Mouse (Mus musculus) heart, postnatal 0 days (tissue): Measurements from ENCODE around the gene Vwa3b. TPM values are rescaled to one million over a fixed set of nuclear protein-coding genes. Genes with fewer than 3 reads are reported as not detected.

Experiments
- ATAC-seq: fragments of 200-750 bp; cut with Nextera tagmentation; 2 replicates; pipeline ENCODE4 v1.8.0; 2017; ENCODE audit warnings: low read depth, moderate number of reproducible peaks, moderate library complexity; ENCODE audit not compliant: insufficient read depth
- DNase-seq: peaks from one replicate; pipeline ENCODE4 v3.0.0-alpha.2; 2016; ENCODE audit warnings: low spot score
- H3K27ac ChIP-seq: fragments of 300-500 bp; sonication (generic); 2 replicates; pipeline ENCODE4 v1.5.1; 2014; ENCODE audit warnings: low read depth, mild to moderate bottlenecking
- H3K27me3 ChIP-seq: fragments of 300-500 bp; sonication (generic); 2 replicates; pipeline ENCODE4 v1.6.1; 2014; ENCODE audit warnings: low read length, mixed read lengths; ENCODE audit not compliant: control insufficient read depth, insufficient read depth
- H3K36me3 ChIP-seq: fragments of 300-500 bp; sonication (generic); replicated peaks from 2 replicates; pipeline ENCODE4 v1.6.1; 2014; ENCODE audit warnings: low read length, mixed read lengths; ENCODE audit not compliant: control insufficient read depth, insufficient read depth
- H3K4me1 ChIP-seq: fragments of 300-500 bp; sonication (generic); 2 replicates; pipeline ENCODE4 v1.6.1; 2014; ENCODE audit warnings: antibody characterized with exemption; ENCODE audit not compliant: control insufficient read depth, insufficient read depth
- H3K4me2 ChIP-seq: fragments of 300-500 bp; sonication (generic); 2 replicates; pipeline ENCODE4 v1.6.1; 2014; ENCODE audit warnings: low read depth, mild to moderate bottlenecking, low read length, moderate library complexity
- H3K4me3 ChIP-seq: fragments of 300-500 bp; sonication (generic); 2 replicates; pipeline ENCODE4 v1.5.1; 2014; ENCODE audit warnings: low read depth, low read length
- H3K9ac ChIP-seq: fragments of 300-500 bp; sonication (generic); replicated peaks from 2 replicates; pipeline ENCODE4 v1.6.1; 2014; ENCODE audit warnings: low read depth, low read length, mixed read lengths
- H3K9me3 ChIP-seq: fragments of 300-500 bp; sonication (generic); replicated peaks from 2 replicates; pipeline ENCODE4 v1.6.1; 2016; ENCODE audit warnings: low read length; ENCODE audit not compliant: control insufficient read depth
- CTCF ChIP-seq: IDR thresholded peaks from 2 replicates; pipeline ENCODE4 v1.5.1; 2016; ENCODE audit warnings: antibody characterized with exemption, control low read depth, low read depth
- EP300 ChIP-seq: IDR thresholded peaks from 2 replicates; pipeline ENCODE4 v1.6.1; 2016; ENCODE audit warnings: antibody characterized with exemption, low read depth
- WGBS: fragments of 180-500 bp; shearing (Covaris S2); extraction: QIAGEN DNeasy Blood & Tissue Kit; methylation state at CpG from one replicate; pipeline ENCODE4 v1.1.7; 2014; 5-methylcytosine and 5-hydroxymethylcytosine counted together
- polyA plus RNA-seq: library from polyadenylated mRNA; unstranded; fragments of >200 nt; fragmentation: Nextera tagmentation; extraction: Ambion mirVana; gene quantifications from 2 replicates; pipeline ENCODE4 v1.2.1, GENCODE M21; 2015
- total RNA-seq: library from RNA; depleted of rRNA; stranded (reverse); fragments of >200 nt; gene quantifications from 2 replicates; pipeline ENCODE4 v1.2.3, GENCODE M21; 2014; ENCODE audit warnings: low replicate concordance

Gene Vwa3b
- total and polyA plus RNA-seq, 2 experiments from 2014 or later: 0.26 TPM; not detected in 1

GRCm38 (mm10) chr1:37035879-37036278 lies 9.5 kb downstream of the Vwa3b start:
- Histone ChIP-seq H3K27ac (no peak overlapping the region), H3K9ac (no peak overlapping the region), H3K4me1 (no peaks in the 10 kb centered on the region), H3K9me3 (no peaks in the 10 kb centered on the region), H3K4me3 (no peak overlapping the region), H3K36me3 (no peaks in the 10 kb centered on the region), H3K27me3 (no peaks in the 10 kb centered on the region), H3K4me2 (no peak overlapping the region)
- ATAC-seq (no peak), DNase-seq (no peak)
- 87% methylated on average over 8 of the region's 8 CpGs for whole genome bisulfite sequencing
- TF ChIP-seq CTCF: no peak
- TF ChIP-seq EP300: no peak

GRCm38 (mm10) chr1:37041126-37041525 lies 14.7 kb downstream of the Vwa3b start:
- Histone ChIP-seq H3K9ac (no peak overlapping the region), H3K9me3 (no peaks in the 10 kb centered on the region), H3K4me1 (no peaks in the 10 kb centered on the region), H3K4me2 (no peak overlapping the region), H3K27me3 (no peaks in the 10 kb centered on the region), H3K27ac (no peak overlapping the region), H3K4me3 (no peak overlapping the region), H3K36me3 (no peaks in the 10 kb centered on the region)
- 89% methylated on average over 7 of the region's 7 CpGs for WGBS
- TF ChIP-seq CTCF: no peak
- no peak for TF ChIP-seq EP300
- no peak for DNase-seq
- no peak for ATAC-seq

- Histone ChIP-seq H3K9ac (no peak overlapping the region), H3K27ac (no peak overlapping the region), H3K36me3 (no peaks in the 10 kb centered on the region), H3K9me3 (no peaks in the 10 kb centered on the region), H3K4me2 (no peak overlapping the region), H3K4me3 (no peak overlapping the region), H3K27me3 (no peaks in the 10 kb centered on the region), H3K4me1 (no peaks in the 10 kb centered on the region)
- ATAC-seq (no peak), DNase-seq (no peak)
- 76% methylated on average over 5 of the region's 5 CpGs for WGBS
- TF ChIP-seq EP300: no peak
- TF ChIP-seq CTCF: no peak
Observed at GRCm38 (mm10) chr1:37041856-37042255, 15.5 kb downstream of the Vwa3b start.

GRCm38 (mm10) chr1:37042769-37043168 lies 16.4 kb downstream of the Vwa3b start:
- WGBS: 84% methylated on average over 8 of the region's 8 CpGs
- no peak for ATAC-seq
- no peak for TF ChIP-seq EP300
- TF ChIP-seq CTCF: no peak

GRCm38 (mm10) chr1:37043196-37043595 lies 16.8 kb downstream of the Vwa3b start:
- WGBS: 88% methylated on average over 3 of the region's 3 CpGs
- Histone ChIP-seq H3K36me3 (no peaks in the 10 kb centered on the region), H3K4me1 (no peaks in the 10 kb centered on the region), H3K27ac (no peak overlapping the region), H3K27me3 (no peaks in the 10 kb centered on the region), H3K9ac (no peak overlapping the region), H3K4me3 (no peak overlapping the region), H3K9me3 (no peaks in the 10 kb centered on the region; the same call in 1 of the 2 replicates), H3K4me2 (no peak overlapping the region)
- ATAC-seq: no peak
- DNase-seq: no peak
- TF ChIP-seq EP300: no peak
- no peak for TF ChIP-seq CTCF

More at GRCm38 (mm10) chr1:37042769-37043168, 16.4 kb downstream of the Vwa3b start:
- H3K9ac ChIP-seq: no peak overlapping the region
- no peak overlapping the region for H3K4me2 ChIP-seq
- H3K4me1 ChIP-seq: no peaks in the 10 kb centered on the region
- H3K27ac ChIP-seq: no peak overlapping the region
- H3K36me3 ChIP-seq: no peaks in the 10 kb centered on the region
- H3K4me3 ChIP-seq: no peak overlapping the region
- H3K27me3 ChIP-seq: no peaks in the 10 kb centered on the region
- no peaks in the 10 kb centered on the region; the same call in 1 of the 2 replicates for H3K9me3 ChIP-seq
- no peak for DNase-seq

GRCm38 (mm10) chr1:37045472-37045871 lies 19.1 kb downstream of the Vwa3b start:
- no peaks in the 10 kb centered on the region for H3K4me1 ChIP-seq
- no peak for TF ChIP-seq EP300
- TF ChIP-seq CTCF: no peak
- DNase-seq (no peak), ATAC-seq (no peak)
- H3K9ac ChIP-seq: no peak overlapping the region
- no peak overlapping the region for H3K4me2 ChIP-seq
- no peaks in the 10 kb centered on the region; the same call in 1 of the 2 replicates for H3K9me3 ChIP-seq
- no peak overlapping the region for H3K4me3 ChIP-seq
- H3K27me3 ChIP-seq: no peaks in the 10 kb centered on the region
- WGBS: 69% methylated on average over 5 of the region's 5 CpGs
- no peak overlapping the region for H3K27ac ChIP-seq
- no peaks in the 10 kb centered on the region for H3K36me3 ChIP-seq
